Mouse (Mus musculus): ENCODE measurements around the gene Gm49510. TPM values are rescaled to one million over a fixed set of nuclear protein-coding genes. Genes with fewer than 3 reads are reported as not detected.

Gm49510 gene
- polyA plus RNA-seq, 1 experiment, result not detected

GRCm38 (mm10) chr15:78923585-78923984 lies 24.1 kb downstream of the Gm49510 start:
- no peak overlapping the region for H3K27ac ChIP-seq (ENCODE audit: insufficient read depth, low read length)
- no peaks in the 10 kb centered on the region for H3K27me3 ChIP-seq (ENCODE audit: control insufficient read depth, insufficient read depth, low read length, poor library complexity, severe bottlenecking)
- H3K4me1 ChIP-seq (ENCODE audit: control insufficient read depth, insufficient read depth, low read length), result peaks cover 7% of the 10 kb centered on the region
- H3K9ac ChIP-seq (ENCODE audit: low read depth, poor library complexity, severe bottlenecking), result no peak overlapping the region
- H3K36me3 ChIP-seq (ENCODE audit: control insufficient read depth, insufficient read depth, low read length, poor library complexity, severe bottlenecking), result no peaks in the 10 kb centered on the region
- TF ChIP-seq POLR2A (IDR thresholded peaks at IDR 0.05; ENCODE audit: insufficient read depth, low read length), result no peak
- TF ChIP-seq CTCF (IDR thresholded peaks at IDR 0.05; ENCODE audit: low read depth, low read length), result no peak
- TF ChIP-seq EP300 (IDR thresholded peaks at IDR 0.05; ENCODE audit: insufficient read depth, low read depth, low read length), result no peak
- H3K4me3 ChIP-seq (ENCODE audit: low read depth, low read length), result no peak overlapping the region
- no peaks in the 10 kb centered on the region for H3K9me3 ChIP-seq (replicated peaks; ENCODE audit: control insufficient read depth, insufficient read depth, low read length, poor library complexity, severe bottlenecking)

DNA sequence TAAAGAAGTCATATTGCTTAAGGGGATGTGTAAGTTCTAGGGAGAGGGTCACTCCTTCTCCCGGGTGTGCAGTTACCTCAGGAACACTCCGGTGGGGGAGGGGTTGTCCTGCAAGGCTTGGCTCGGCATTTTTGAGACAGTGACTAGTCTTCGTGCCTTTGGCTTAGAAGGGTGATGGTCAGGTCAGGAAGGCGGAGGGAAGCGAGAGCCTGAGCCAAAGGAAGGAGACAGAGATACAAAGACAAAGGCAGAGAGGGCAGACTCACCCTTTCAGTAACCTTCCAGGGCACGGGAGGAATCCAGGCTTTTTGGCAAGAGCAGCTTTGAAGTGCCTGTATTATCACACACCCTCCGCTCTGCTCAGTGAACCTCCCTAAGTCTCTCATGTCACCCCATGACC lies 25.7 kb downstream of the Gm49510 start:
- H3K4me3 ChIP-seq (ENCODE audit: low read depth, low read length), result no peak overlapping the region
- H3K27me3 ChIP-seq (ENCODE audit: control insufficient read depth, insufficient read depth, low read length, poor library complexity, severe bottlenecking), result no peaks in the 10 kb centered on the region
- TF ChIP-seq CTCF (IDR thresholded peaks at IDR 0.05; ENCODE audit: low read depth, low read length) (no peak), EP300 (IDR thresholded peaks at IDR 0.05; ENCODE audit: insufficient read depth, low read depth, low read length) (no peak), POLR2A (IDR thresholded peaks at IDR 0.05; ENCODE audit: insufficient read depth, low read length) (no peak)
- peaks cover 7% of the 10 kb centered on the region for H3K4me1 ChIP-seq (ENCODE audit: control insufficient read depth, insufficient read depth, low read length)
- no peaks in the 10 kb centered on the region for H3K9me3 ChIP-seq (replicated peaks; ENCODE audit: control insufficient read depth, insufficient read depth, low read length, poor library complexity, severe bottlenecking)
- H3K36me3 ChIP-seq (ENCODE audit: control insufficient read depth, insufficient read depth, low read length, poor library complexity, severe bottlenecking), result no peaks in the 10 kb centered on the region
- no peak overlapping the region for H3K9ac ChIP-seq (ENCODE audit: low read depth, poor library complexity, severe bottlenecking)
- H3K27ac ChIP-seq (ENCODE audit: insufficient read depth, low read length), result no peak overlapping the region

GRCm38 (mm10) chr15:78926021-78926919 lies 26.8 kb downstream of the Gm49510 start, which contains the start of gene Lgals1:
Gene Lgals1 (plus strand): TSS chr15:78926725.
- H3K9ac ChIP-seq (ENCODE audit: low read depth, poor library complexity, severe bottlenecking), result peak within 1 kb of the TSS; percentile 57
- H3K9me3 ChIP-seq (replicated peaks; ENCODE audit: control insufficient read depth, insufficient read depth, low read length, poor library complexity, severe bottlenecking), result no peaks in the 10 kb centered on the region
- no peaks in the 10 kb centered on the region for H3K36me3 ChIP-seq (ENCODE audit: control insufficient read depth, insufficient read depth, low read length, poor library complexity, severe bottlenecking)
- H3K4me3 ChIP-seq (ENCODE audit: low read depth, low read length), result peak within 1 kb of the TSS; percentile 57
- H3K27me3 ChIP-seq (ENCODE audit: control insufficient read depth, insufficient read depth, low read length, poor library complexity, severe bottlenecking), result no peaks in the 10 kb centered on the region
- TF ChIP-seq EP300 (IDR thresholded peaks at IDR 0.05; ENCODE audit: insufficient read depth, low read depth, low read length) (no peak), POLR2A (IDR thresholded peaks at IDR 0.05; ENCODE audit: insufficient read depth, low read length) (peak; percentile 30), CTCF (IDR thresholded peaks at IDR 0.05; ENCODE audit: low read depth, low read length) (no peak)
- peaks cover 7% of the 10 kb centered on the region for H3K4me1 ChIP-seq (ENCODE audit: control insufficient read depth, insufficient read depth, low read length)
- H3K27ac ChIP-seq (ENCODE audit: insufficient read depth, low read length), result peak within 1 kb of the TSS; percentile 54

- Histone ChIP-seq H3K36me3 (ENCODE audit: control insufficient read depth, insufficient read depth, low read length, poor library complexity, severe bottlenecking) (no peaks in the 10 kb centered on the region), H3K27me3 (ENCODE audit: control insufficient read depth, insufficient read depth, low read length, poor library complexity, severe bottlenecking) (no peaks in the 10 kb centered on the region), H3K9ac (ENCODE audit: low read depth, poor library complexity, severe bottlenecking) (peak overlapping the region; percentile 57), H3K9me3 (replicated peaks; ENCODE audit: control insufficient read depth, insufficient read depth, low read length, poor library complexity, severe bottlenecking) (no peaks in the 10 kb centered on the region), H3K27ac (ENCODE audit: insufficient read depth, low read length) (peak overlapping the region; percentile 54; the same call in 1 of the 2 replicates), H3K4me3 (ENCODE audit: low read depth, low read length) (peak overlapping the region; percentile 57), H3K4me1 (ENCODE audit: control insufficient read depth, insufficient read depth, low read length) (peaks cover 7% of the 10 kb centered on the region)
- no peak for TF ChIP-seq EP300 (IDR thresholded peaks at IDR 0.05; ENCODE audit: insufficient read depth, low read depth, low read length)
- no peak for TF ChIP-seq POLR2A (IDR thresholded peaks at IDR 0.05; ENCODE audit: insufficient read depth, low read length)
- no peak for TF ChIP-seq CTCF (IDR thresholded peaks at IDR 0.05; ENCODE audit: low read depth, low read length)
These were observed 27.7 kb downstream of the Gm49510 start for GRCm38 (mm10) chr15:78927021-78927787.

DNA sequence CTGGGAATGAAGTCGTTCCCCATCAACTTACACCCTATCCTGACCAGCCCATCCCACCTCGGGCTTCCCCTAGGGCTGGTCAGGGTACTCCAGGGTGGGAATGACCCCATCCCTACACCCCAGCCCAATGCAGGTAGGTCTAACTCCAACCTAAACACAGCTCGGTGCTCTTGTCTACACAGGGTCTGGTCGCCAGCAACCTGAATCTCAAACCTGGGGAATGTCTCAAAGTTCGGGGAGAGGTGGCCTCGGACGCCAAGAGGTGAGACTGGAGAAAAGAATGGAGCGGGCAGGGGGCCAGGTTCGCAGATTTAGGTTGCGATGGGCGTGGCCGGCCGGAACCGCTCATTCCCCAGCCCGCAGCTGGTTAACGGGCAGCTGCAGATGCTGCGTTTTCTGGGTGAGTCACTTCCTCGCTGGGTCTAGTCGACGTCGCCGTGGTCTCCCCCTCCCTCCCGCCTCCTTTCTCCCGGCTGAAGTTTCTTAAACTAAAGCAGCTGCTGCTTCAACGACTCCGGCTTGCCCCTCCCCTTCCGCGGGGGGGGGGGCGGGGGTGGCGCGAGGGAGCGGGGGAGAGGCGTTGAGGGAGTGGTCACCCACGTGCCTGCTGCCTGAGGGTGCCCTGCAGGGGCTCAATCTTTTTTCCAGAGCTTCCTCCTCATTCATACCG lies 28.5 kb downstream of the Gm49510 start:
- TF ChIP-seq POLR2A (IDR thresholded peaks at IDR 0.05; ENCODE audit: insufficient read depth, low read length), result no peak
- peak; percentile 35; the same call in 1 of the 2 replicates for TF ChIP-seq EP300 (IDR thresholded peaks at IDR 0.05; ENCODE audit: insufficient read depth, low read depth, low read length)
- no peak for TF ChIP-seq CTCF (IDR thresholded peaks at IDR 0.05; ENCODE audit: low read depth, low read length)
- Histone ChIP-seq H3K4me1 (ENCODE audit: control insufficient read depth, insufficient read depth, low read length) (peaks cover 7% of the 10 kb centered on the region), H3K4me3 (ENCODE audit: low read depth, low read length) (peak overlapping the region; percentile 27), H3K36me3 (ENCODE audit: control insufficient read depth, insufficient read depth, low read length, poor library complexity, severe bottlenecking) (no peaks in the 10 kb centered on the region), H3K9ac (ENCODE audit: low read depth, poor library complexity, severe bottlenecking) (peak overlapping the region; percentile 57), H3K27ac (ENCODE audit: insufficient read depth, low read length) (peak overlapping the region; percentile 54), H3K27me3 (ENCODE audit: control insufficient read depth, insufficient read depth, low read length, poor library complexity, severe bottlenecking) (no peaks in the 10 kb centered on the region), H3K9me3 (replicated peaks; ENCODE audit: control insufficient read depth, insufficient read depth, low read length, poor library complexity, severe bottlenecking) (no peaks in the 10 kb centered on the region)

Data from ES-Bruce4 (cell line).